Mouse (Mus musculus) bone marrow macrophage, adult 2 months (primary cell): Measurements from ENCODE around the gene Cyfip2.

Experiments
- CTCF ChIP-seq: IDR thresholded peaks from 2 replicates; pipeline ENCODE4 v1.5.1; 2012; ENCODE audit warnings: low read depth, mild to moderate bottlenecking, low read length, moderate library complexity
- POLR2A ChIP-seq: IDR thresholded peaks from 2 replicates; pipeline ENCODE4 v1.6.1; 2012; ENCODE audit warnings: mild to moderate bottlenecking, low read depth, low read length, borderline replicate concordance

- no peak for TF ChIP-seq POLR2A
- TF ChIP-seq CTCF, result no peak
Observed at GRCm38 (mm10) chr11:46278709-46279108, 34.0 kb downstream of the Cyfip2 start.
